Mouse (Mus musculus): ENCODE data around the gene Slc7a14. TPM values are rescaled to one million over a fixed set of nuclear protein-coding genes. Genes with fewer than 3 reads are reported as not detected.

Slc7a14 gene
- polyA plus RNA-seq, 1 experiment: 0.01 TPM

- no peak overlapping the region for H3K4me3 ChIP-seq (ENCODE audit: insufficient read depth, poor library complexity, severe bottlenecking)
- no peak for TF ChIP-seq FOSL1 (IDR thresholded peaks at IDR 0.05; ENCODE audit: insufficient read depth, low read length, poor library complexity, severe bottlenecking)
- no peak for TF ChIP-seq CEBPB (IDR thresholded peaks at IDR 0.05; ENCODE audit: low read depth)
- no peak for TF ChIP-seq USF1 (IDR thresholded peaks at IDR 0.05; ENCODE audit: low read depth)
- TF ChIP-seq MYOD1 (IDR thresholded peaks at IDR 0.05; ENCODE audit: control insufficient read depth, insufficient read length, low read depth): no peak
- TF ChIP-seq MYOG (IDR thresholded peaks at IDR 0.05; ENCODE audit: control insufficient read depth, extremely low read depth, insufficient read length): no peak
- H3K36me3 ChIP-seq (ENCODE audit: control insufficient read depth, insufficient read depth): no peaks in the 10 kb centered on the region
Observed at GRCm38 (mm10) chr3:31208458-31208994, 101.7 kb downstream of the Slc7a14 start.

GRCm38 (mm10) chr3:31208046-31208445 lies 102.1 kb downstream of the Slc7a14 start:
- no peak overlapping the region for H3ac ChIP-seq (ENCODE audit: control insufficient read depth, insufficient read length, low read depth)
- H3K79me3 ChIP-seq (ENCODE audit: low read depth): no peaks in the 10 kb centered on the region
- no peaks in the 10 kb centered on the region for H3K27me3 ChIP-seq (ENCODE audit: control insufficient read depth, insufficient read depth, insufficient read length)
- no peak overlapping the region for H3K4me3 ChIP-seq (ENCODE audit: insufficient read depth, poor library complexity, severe bottlenecking)
- TF ChIP-seq CEBPB (IDR thresholded peaks at IDR 0.05; ENCODE audit: low read depth): no peak
- TF ChIP-seq MYOD1 (IDR thresholded peaks at IDR 0.05; ENCODE audit: control insufficient read depth, insufficient read length, low read depth): no peak
- TF ChIP-seq USF1 (IDR thresholded peaks at IDR 0.05; ENCODE audit: low read depth): no peak
- TF ChIP-seq MYOG (IDR thresholded peaks at IDR 0.05; ENCODE audit: control insufficient read depth, extremely low read depth, insufficient read length): no peak
- TF ChIP-seq FOSL1 (IDR thresholded peaks at IDR 0.05; ENCODE audit: insufficient read depth, low read length, poor library complexity, severe bottlenecking): no peak
- TF ChIP-seq CTCF (IDR thresholded peaks at IDR 0.05; ENCODE audit: control insufficient read depth, insufficient read depth, insufficient read length): no peak
- no peak for TF ChIP-seq MAX (IDR thresholded peaks at IDR 0.05)
- no peaks in the 10 kb centered on the region for H3K36me3 ChIP-seq (ENCODE audit: control insufficient read depth, insufficient read depth)
- H3K79me2 ChIP-seq (ENCODE audit: control insufficient read depth, insufficient read depth): no peaks in the 10 kb centered on the region

More at GRCm38 (mm10) chr3:31208458-31208994, 101.7 kb downstream of the Slc7a14 start:
- no peaks in the 10 kb centered on the region for H3K79me2 ChIP-seq (ENCODE audit: control insufficient read depth, insufficient read depth)
- no peaks in the 10 kb centered on the region for H3K27me3 ChIP-seq (ENCODE audit: control insufficient read depth, insufficient read depth, insufficient read length)
- no peak overlapping the region for H3ac ChIP-seq (ENCODE audit: control insufficient read depth, insufficient read length, low read depth)
- H3K79me3 ChIP-seq (ENCODE audit: low read depth): no peaks in the 10 kb centered on the region

GRCm38 (mm10) chr3:31205167-31205566 lies 105.0 kb downstream of the Slc7a14 start:
- Histone ChIP-seq H3K79me3 (ENCODE audit: low read depth) (no peaks in the 10 kb centered on the region), H3K79me2 (ENCODE audit: control insufficient read depth, insufficient read depth) (no peaks in the 10 kb centered on the region), H3ac (ENCODE audit: control insufficient read depth, insufficient read length, low read depth) (no peak overlapping the region), H3K27me3 (ENCODE audit: control insufficient read depth, insufficient read depth, insufficient read length) (no peaks in the 10 kb centered on the region), H3K4me3 (ENCODE audit: insufficient read depth, poor library complexity, severe bottlenecking) (no peak overlapping the region), H3K36me3 (ENCODE audit: control insufficient read depth, insufficient read depth) (no peaks in the 10 kb centered on the region)
- TF ChIP-seq CTCF (IDR thresholded peaks at IDR 0.05; ENCODE audit: control insufficient read depth, insufficient read depth, insufficient read length) (no peak), FOSL1 (IDR thresholded peaks at IDR 0.05; ENCODE audit: insufficient read depth, low read length, poor library complexity, severe bottlenecking) (no peak), MYOD1 (IDR thresholded peaks at IDR 0.05; ENCODE audit: control insufficient read depth, insufficient read length, low read depth) (no peak), MAX (IDR thresholded peaks at IDR 0.05) (no peak), MYOG (IDR thresholded peaks at IDR 0.05; ENCODE audit: control insufficient read depth, extremely low read depth, insufficient read length) (no peak), USF1 (IDR thresholded peaks at IDR 0.05; ENCODE audit: low read depth) (no peak), CEBPB (IDR thresholded peaks at IDR 0.05; ENCODE audit: low read depth) (no peak)

- no peak for TF ChIP-seq USF1 (IDR thresholded peaks at IDR 0.05; ENCODE audit: low read depth)
- no peak for TF ChIP-seq MYOD1 (IDR thresholded peaks at IDR 0.05; ENCODE audit: control insufficient read depth, insufficient read length, low read depth)
- no peak for TF ChIP-seq FOSL1 (IDR thresholded peaks at IDR 0.05; ENCODE audit: insufficient read depth, low read length, poor library complexity, severe bottlenecking)
- TF ChIP-seq CEBPB (IDR thresholded peaks at IDR 0.05; ENCODE audit: low read depth): no peak
- TF ChIP-seq CTCF (IDR thresholded peaks at IDR 0.05; ENCODE audit: control insufficient read depth, insufficient read depth, insufficient read length): no peak
- no peak for TF ChIP-seq MYOG (IDR thresholded peaks at IDR 0.05; ENCODE audit: control insufficient read depth, extremely low read depth, insufficient read length)
- TF ChIP-seq MAX (IDR thresholded peaks at IDR 0.05): no peak
- Histone ChIP-seq H3K79me3 (ENCODE audit: low read depth) (no peaks in the 10 kb centered on the region), H3K79me2 (ENCODE audit: control insufficient read depth, insufficient read depth) (no peaks in the 10 kb centered on the region), H3K36me3 (ENCODE audit: control insufficient read depth, insufficient read depth) (no peaks in the 10 kb centered on the region), H3ac (ENCODE audit: control insufficient read depth, insufficient read length, low read depth) (no peak overlapping the region), H3K4me3 (ENCODE audit: insufficient read depth, poor library complexity, severe bottlenecking) (no peak overlapping the region), H3K27me3 (ENCODE audit: control insufficient read depth, insufficient read depth, insufficient read length) (no peaks in the 10 kb centered on the region)
Observed at GRCm38 (mm10) chr3:31203947-31204346, 106.2 kb downstream of the Slc7a14 start.

- H3K36me3 ChIP-seq (ENCODE audit: control insufficient read depth, insufficient read depth): no peaks in the 10 kb centered on the region
- no peak overlapping the region for H3ac ChIP-seq (ENCODE audit: control insufficient read depth, insufficient read length, low read depth)
- no peaks in the 10 kb centered on the region for H3K79me3 ChIP-seq (ENCODE audit: low read depth)
- H3K4me3 ChIP-seq (ENCODE audit: insufficient read depth, poor library complexity, severe bottlenecking): no peak overlapping the region
- H3K27me3 ChIP-seq (ENCODE audit: control insufficient read depth, insufficient read depth, insufficient read length): no peaks in the 10 kb centered on the region
- no peaks in the 10 kb centered on the region for H3K79me2 ChIP-seq (ENCODE audit: control insufficient read depth, insufficient read depth)
- no peak for TF ChIP-seq CEBPB (IDR thresholded peaks at IDR 0.05; ENCODE audit: low read depth)
- TF ChIP-seq MYOG (IDR thresholded peaks at IDR 0.05; ENCODE audit: control insufficient read depth, extremely low read depth, insufficient read length): no peak
- TF ChIP-seq MYOD1 (IDR thresholded peaks at IDR 0.05; ENCODE audit: control insufficient read depth, insufficient read length, low read depth): no peak
- TF ChIP-seq FOSL1 (IDR thresholded peaks at IDR 0.05; ENCODE audit: insufficient read depth, low read length, poor library complexity, severe bottlenecking): no peak
- TF ChIP-seq CTCF (IDR thresholded peaks at IDR 0.05; ENCODE audit: control insufficient read depth, insufficient read depth, insufficient read length): no peak
- no peak for TF ChIP-seq MAX (IDR thresholded peaks at IDR 0.05)
- TF ChIP-seq USF1 (IDR thresholded peaks at IDR 0.05; ENCODE audit: low read depth): no peak
Observed at GRCm38 (mm10) chr3:31199162-31199877, 110.9 kb downstream of the Slc7a14 start.
